Mouse (Mus musculus) B cell, adult 67 days (primary cell): ENCODE data around the gene Rinl. TPM values are rescaled to one million over a fixed set of nuclear protein-coding genes. Genes with fewer than 3 reads are reported as not detected.

ENCODE experiments used
- total RNA-seq, 2 experiments: library from RNA; stranded (reverse); gene quantifications; 4 replicates each; pipeline ENCODE4 v1.2.4; 2023

Rinl gene
- 1 to 10 TPM; 9.6 to 9.7 TPM for total RNA-seq

GRCm38 (mm10) chr7:28788307-28789195 lies at the start of gene Rinl:
TSS of gene Rinl (plus strand) at chr7:28788969.

GRCm38 (mm10) chr7:28741709-28742438 lies 46.9 kb upstream of the Rinl start, which contains the start of the genes Mrps12 and Sars2:
TSS of gene Mrps12 (minus strand) at chr7:28741820.
TSS of gene Sars2 (plus strand) at chr7:28741992.

GRCm38 (mm10) chr7:28756079-28756478 lies 32.7 kb upstream of the Rinl start, which contains the start of gene Ccer2:
TSS of gene Ccer2 (plus strand) at chr7:28756174.

GRCm38 (mm10) chr7:28766173-28766879 lies 22.4 kb upstream of the Rinl start, which contains the start of gene Sirt2:
TSS of gene Sirt2 (plus strand) at chr7:28766735.

GRCm38 (mm10) chr7:28767462-28767965 lies 21.3 kb upstream of the Rinl start, which contains the start of gene Nfkbib:
TSS of gene Nfkbib (minus strand) at chr7:28767512.

GRCm38 (mm10) chr7:28808221-28808941 lies 19.6 kb downstream of the Rinl start, which contains the start of gene Hnrnpl:
TSS of gene Hnrnpl (plus strand) at chr7:28808541.

GRCm38 (mm10) chr7:28824941-28825685 lies 36.3 kb downstream of the Rinl start, which contains the start of gene Ech1:
TSS of gene Ech1 (plus strand) at chr7:28825217.

GRCm38 (mm10) chr7:28833723-28834347 lies 45.1 kb downstream of the Rinl start, which contains the start of gene Lgals4:
TSS of gene Lgals4 (plus strand) at chr7:28833854.

Other genes starting within 250 kb of the Rinl start
- gene Sycn, start 248.1 kb upstream of the Rinl start, total RNA-seq, result not detected
- not detected for gene Nccrp1, start 241.7 kb upstream of the Rinl start, total RNA-seq
- 10 to 100 TPM; 47.2 to 57.8 TPM for gene Samd4b, start 190.8 kb upstream of the Rinl start, total RNA-seq
- 10 to 100 TPM; 14.4 to 15.6 TPM for gene Pak4, start 190.8 kb upstream of the Rinl start, total RNA-seq
- not detected for gene Acp7, start 157.6 kb upstream of the Rinl start, total RNA-seq
- not detected for gene Fbxo27, start 96.1 kb upstream of the Rinl start, total RNA-seq
- 1 to 10 TPM; 1.5 to 2.5 TPM for gene Fbxo17, start 72.2 kb upstream of the Rinl start, total RNA-seq
- gene Mrps12, start 47.1 kb upstream of the Rinl start, total RNA-seq, result 10 to 100 TPM; 19.5 to 24.8 TPM
- 10 to 100 TPM; 17.5 to 19.0 TPM for gene Sars2, start 47.0 kb upstream of the Rinl start, total RNA-seq
- gene Ccer2, start 32.8 kb upstream of the Rinl start, total RNA-seq, result not detected
- gene Sirt2, start 22.2 kb upstream of the Rinl start, total RNA-seq, result 10 to 100 TPM; 75.3 to 81.8 TPM
- gene Nfkbib, start 21.5 kb upstream of the Rinl start, total RNA-seq, result 10 to 100 TPM; 70.4 to 78.1 TPM
- 100 to 1,000 TPM; 592 to 659 TPM for gene Hnrnpl, start 19.6 kb downstream of the Rinl start, total RNA-seq
- 10 to 100 TPM; 58.4 to 61.7 TPM for gene Ech1, start 36.2 kb downstream of the Rinl start, total RNA-seq
- 10 to 100 TPM; 17.2 to 19.6 TPM for gene Lgals4, start 44.9 kb downstream of the Rinl start, total RNA-seq
- not detected for gene Lgals7, start 74.9 kb downstream of the Rinl start, total RNA-seq
- not detected for gene Capn12, start 92.5 kb downstream of the Rinl start, total RNA-seq
- 100 to 1,000 TPM; 108 to 109 TPM for gene Actn4, start 173.4 kb downstream of the Rinl start, total RNA-seq
- gene Eif3k, start 192.9 kb downstream of the Rinl start, total RNA-seq, result 100 to 1,000 TPM; 267 to 290 TPM
- 100 to 1,000 TPM; 344 to 379 TPM for gene Map4k1, start 193.1 kb downstream of the Rinl start, total RNA-seq